Mouse (Mus musculus) erythroblast, embryonic 14.5 days (primary cell): ENCODE results near the gene Ggact.

ENCODE experiments used
- GATA1 ChIP-seq: IDR thresholded peaks from 2 replicates; pipeline ENCODE4 v1.6.1; 2012; ENCODE audit warnings: low read length, inconsistent platforms, mixed read lengths
- TAL1 ChIP-seq: IDR thresholded peaks from 3 replicates; pipeline ENCODE4 v1.6.1; 2012; ENCODE audit warnings: low read length, inconsistent platforms, mixed read lengths

DNA sequence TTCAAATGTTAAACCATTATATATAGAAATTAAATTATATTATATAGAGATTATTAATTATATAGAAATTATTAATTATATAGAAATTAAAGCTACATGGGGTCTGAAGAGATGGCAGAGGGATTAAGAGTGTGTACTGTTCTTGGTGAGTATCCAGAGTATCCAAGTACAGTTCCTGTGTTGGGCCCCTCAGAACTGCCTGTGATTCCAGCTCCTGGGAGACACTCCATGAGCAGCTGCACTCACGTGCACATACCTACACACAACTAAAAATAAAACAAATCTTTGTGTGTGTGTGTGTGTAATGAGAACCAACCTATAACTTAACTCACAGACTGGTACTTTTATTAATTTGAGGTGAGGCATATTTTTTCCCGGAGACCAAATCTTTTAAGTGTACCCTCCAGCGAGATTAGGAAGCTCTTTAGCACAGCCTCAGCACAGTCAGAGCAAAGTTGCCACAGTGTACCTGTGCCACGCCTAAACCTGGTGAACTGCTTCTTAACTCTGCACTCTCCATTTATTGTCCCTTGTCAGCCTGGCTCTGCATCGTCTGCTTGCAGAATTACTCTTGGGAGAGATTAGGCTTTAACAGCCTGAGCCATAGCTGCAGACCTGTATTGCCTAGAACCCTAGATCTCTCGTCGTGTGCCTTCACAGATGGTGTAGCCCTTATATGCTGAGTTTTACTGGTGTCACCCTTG lies 77.9 kb downstream of the Ggact start:
- TF ChIP-seq TAL1 (no peak), GATA1 (no peak)
